Mouse (Mus musculus): ENCODE results near the gene Btn1a1. TPM values are rescaled to one million over a fixed set of nuclear protein-coding genes. Genes with fewer than 3 reads are reported as not detected.

Gene Btn1a1
- polyA plus RNA-seq, 1 experiment from 2014 or later = 0.09 TPM

DNA sequence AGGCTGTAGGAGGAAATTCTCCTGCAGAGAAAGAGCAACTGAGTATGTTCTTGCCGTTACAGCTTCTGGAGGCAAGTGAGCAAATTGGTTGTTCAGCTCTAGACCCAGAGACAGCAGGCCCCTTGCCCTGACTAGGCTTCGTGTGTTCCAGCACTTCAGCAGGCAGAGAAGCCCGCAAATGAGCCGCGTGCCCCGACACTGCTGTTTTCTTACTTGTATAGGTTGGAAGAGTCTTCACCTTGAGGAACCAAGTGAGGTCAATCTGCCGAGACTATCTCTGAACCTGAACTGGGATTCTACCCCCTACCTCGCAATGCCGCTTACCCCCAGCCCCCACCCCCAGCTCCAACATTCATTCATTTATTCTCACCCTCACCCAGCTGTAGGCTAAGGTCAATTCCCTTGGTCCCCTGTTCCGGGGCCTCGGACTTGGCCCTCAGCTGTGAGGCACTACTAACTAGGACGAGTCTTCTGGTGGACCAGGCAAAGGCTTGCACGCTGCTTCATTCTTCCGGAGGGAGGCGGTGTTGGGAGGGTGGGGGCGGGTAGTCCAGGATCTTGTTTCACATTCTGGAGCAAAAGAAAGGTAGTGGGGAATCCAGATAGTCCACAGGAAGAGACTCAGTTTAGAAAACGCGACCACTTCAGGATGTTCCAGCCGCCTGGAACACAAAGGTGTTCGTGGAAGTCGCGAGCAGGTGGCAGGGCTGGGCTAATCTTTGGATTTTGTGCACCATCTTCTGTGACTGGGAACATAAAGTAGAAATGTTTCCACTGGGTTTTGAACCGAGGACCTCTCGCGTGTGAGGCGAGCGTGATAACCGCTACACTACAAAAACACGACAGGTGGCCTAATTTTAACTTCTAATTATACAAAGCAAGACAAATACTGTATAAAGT is 54.1 kb downstream of the Btn1a1 start:
- no peak overlapping the region for H3K9ac ChIP-seq (replicated peaks; ENCODE audit: low read length)
- DNase-seq (peak; percentile 44), ATAC-seq (ENCODE audit: low FRiP score, low TSS enrichment) (peak; percentile 14; the same call in 1 of the 2 replicates)
- H3K36me3 ChIP-seq (ENCODE audit: control insufficient read depth, insufficient read depth, low read length) = no peaks in the 10 kb centered on the region
- peaks cover 22% of the 10 kb centered on the region for H3K27me3 ChIP-seq (ENCODE audit: control insufficient read depth, insufficient read depth, low read length)
- H3K27ac ChIP-seq (replicated peaks; ENCODE audit: low read depth, low read length) = no peak overlapping the region
- 5% methylated on average over 29 of the region's 29 CpGs for WGBS
- peak overlapping the region; percentile 55 for H3K4me2 ChIP-seq (ENCODE audit: low read length)
- H3K9me3 ChIP-seq (ENCODE audit: control insufficient read depth, low read length) = no peaks in the 10 kb centered on the region
- H3K4me1 ChIP-seq (ENCODE audit: control insufficient read depth, insufficient read depth, low read length) = peaks cover 3% of the 10 kb centered on the region; the same call in 1 of the 2 replicates
- peak overlapping the region; percentile 33 for H3K4me3 ChIP-seq (replicated peaks; ENCODE audit: low read depth, low read length)

DNA sequence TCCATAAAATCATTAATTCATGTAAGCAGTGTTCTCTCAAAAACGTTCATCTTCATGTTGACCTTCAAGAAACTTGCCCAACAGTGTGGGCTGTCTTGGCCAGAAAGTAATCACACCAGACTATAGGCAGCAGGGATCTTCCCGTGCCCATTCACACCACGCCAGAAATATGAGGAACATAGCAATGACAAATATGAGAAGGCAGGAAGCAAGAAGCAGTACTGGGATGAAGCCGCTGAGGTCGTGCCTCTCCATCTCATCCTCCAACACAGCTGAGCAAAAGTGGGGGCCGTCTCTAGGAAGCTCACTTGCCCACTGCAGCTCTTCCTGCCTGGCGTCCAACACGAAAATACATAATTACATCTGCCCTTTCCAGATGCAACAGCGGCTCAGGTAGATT is 55.1 kb downstream of the Btn1a1 start:
- WGBS = 70% methylated on average over 9 of the region's 9 CpGs
- H3K4me1 ChIP-seq (ENCODE audit: control insufficient read depth, insufficient read depth, low read length) = peaks cover 3% of the 10 kb centered on the region; the same call in 1 of the 2 replicates
- H3K4me2 ChIP-seq (ENCODE audit: low read length) = no peak overlapping the region
- no peaks in the 10 kb centered on the region for H3K9me3 ChIP-seq (ENCODE audit: control insufficient read depth, low read length)
- no peak overlapping the region for H3K4me3 ChIP-seq (replicated peaks; ENCODE audit: low read depth, low read length)
- no peak for ATAC-seq (ENCODE audit: low FRiP score, low TSS enrichment)
- H3K27me3 ChIP-seq (ENCODE audit: control insufficient read depth, insufficient read depth, low read length) = peaks cover 22% of the 10 kb centered on the region
- H3K36me3 ChIP-seq (ENCODE audit: control insufficient read depth, insufficient read depth, low read length) = no peaks in the 10 kb centered on the region
- no peak for DNase-seq
- no peak overlapping the region for H3K9ac ChIP-seq (replicated peaks; ENCODE audit: low read length)
- H3K27ac ChIP-seq (replicated peaks; ENCODE audit: low read depth, low read length) = no peak overlapping the region

Other genes starting within 250 kb of the Btn1a1 start
- not detected in 2 replicates for gene Vmn1r222, start 230.0 kb downstream of the Btn1a1 start, polyA plus RNA-seq (2014; fragmentation: Nextera tagmentation; extraction: Ambion mirVana)
- gene Vmn1r223, start 218.8 kb downstream of the Btn1a1 start, polyA plus RNA-seq (2014; fragmentation: Nextera tagmentation; extraction: Ambion mirVana) = not detected in 2 replicates
- 41.2 and 64.4 TPM in 2 replicates for gene Zfp322a, start 96.7 kb downstream of the Btn1a1 start, polyA plus RNA-seq (2014; fragmentation: Nextera tagmentation; extraction: Ambion mirVana)
- gene Abt1, start 42.0 kb downstream of the Btn1a1 start, polyA plus RNA-seq (2014; fragmentation: Nextera tagmentation; extraction: Ambion mirVana) = 9.3 and 9.9 TPM in 2 replicates
- not detected in 2 replicates for gene Btn2a2, start 23.0 kb upstream of the Btn1a1 start, polyA plus RNA-seq (2014; fragmentation: Nextera tagmentation; extraction: Ambion mirVana)
- 4.1 and 6.4 TPM in 2 replicates for gene Hist1h4h, start 65.1 kb upstream of the Btn1a1 start, polyA plus RNA-seq (2014; fragmentation: Nextera tagmentation; extraction: Ambion mirVana)
- 3.4 and 4.6 TPM in 2 replicates for gene Hist1h2af, start 68.0 kb upstream of the Btn1a1 start, polyA plus RNA-seq (2014; fragmentation: Nextera tagmentation; extraction: Ambion mirVana)
- gene Hist1h3g, start 69.5 kb upstream of the Btn1a1 start, polyA plus RNA-seq (2014; fragmentation: Nextera tagmentation; extraction: Ambion mirVana) = 0.77 and 1.4 TPM in 2 replicates
- gene Hist1h2bh, start 77.5 kb upstream of the Btn1a1 start, polyA plus RNA-seq (2014; fragmentation: Nextera tagmentation; extraction: Ambion mirVana) = 0.13 and 0.30 TPM in 2 replicates
- gene Hist1h3f, start 78.2 kb upstream of the Btn1a1 start, polyA plus RNA-seq (2014; fragmentation: Nextera tagmentation; extraction: Ambion mirVana) = 0.32 and 0.47 TPM in 2 replicates
- not detected in 2 replicates for gene Hist1h4f, start 85.7 kb upstream of the Btn1a1 start, polyA plus RNA-seq (2014; fragmentation: Nextera tagmentation; extraction: Ambion mirVana)
- 0.11 and 0.18 TPM in 2 replicates for gene Hist1h1d, start 87.4 kb upstream of the Btn1a1 start, polyA plus RNA-seq (2014; fragmentation: Nextera tagmentation; extraction: Ambion mirVana)
- 3.1 and 3.8 TPM in 2 replicates for gene Hist1h3e, start 96.5 kb upstream of the Btn1a1 start, polyA plus RNA-seq (2014; fragmentation: Nextera tagmentation; extraction: Ambion mirVana)
- gene Hist1h2ae, start 105.3 kb upstream of the Btn1a1 start, polyA plus RNA-seq (2014; fragmentation: Nextera tagmentation; extraction: Ambion mirVana) = 30.2 and 34.0 TPM in 2 replicates
- gene Hist1h2bg, start 105.5 kb upstream of the Btn1a1 start, polyA plus RNA-seq (2014; fragmentation: Nextera tagmentation; extraction: Ambion mirVana) = 1.4 and 2.6 TPM in 2 replicates
- 1.5 and 2.7 TPM in 2 replicates for gene Hist1h2bf, start 108.3 kb upstream of the Btn1a1 start, polyA plus RNA-seq (2014; fragmentation: Nextera tagmentation; extraction: Ambion mirVana)
- 2.1 and 2.2 TPM in 2 replicates for gene Hist1h2ad, start 108.5 kb upstream of the Btn1a1 start, polyA plus RNA-seq (2014; fragmentation: Nextera tagmentation; extraction: Ambion mirVana)
- gene Hist1h3d, start 109.9 kb upstream of the Btn1a1 start, polyA plus RNA-seq (2014; fragmentation: Nextera tagmentation; extraction: Ambion mirVana) = 1.6 and 2.0 TPM in 2 replicates
- 38.1 and 40.0 TPM in 2 replicates for gene Hist1h4d, start 115.7 kb upstream of the Btn1a1 start, polyA plus RNA-seq (2014; fragmentation: Nextera tagmentation; extraction: Ambion mirVana)
- gene Hist1h2be, start 155.2 kb upstream of the Btn1a1 start, polyA plus RNA-seq (2014; fragmentation: Nextera tagmentation; extraction: Ambion mirVana) = 0.72 and 1.4 TPM in 2 replicates
- gene Hist1h1e, start 156.7 kb upstream of the Btn1a1 start, polyA plus RNA-seq (2014; fragmentation: Nextera tagmentation; extraction: Ambion mirVana) = 4.4 and 8.6 TPM in 2 replicates
- 0.57 and 0.67 TPM in 2 replicates for gene Hist1h2ac, start 218.0 kb upstream of the Btn1a1 start, polyA plus RNA-seq (2014; fragmentation: Nextera tagmentation; extraction: Ambion mirVana)
- gene Hist1h2bc, start 218.3 kb upstream of the Btn1a1 start, polyA plus RNA-seq (2014; fragmentation: Nextera tagmentation; extraction: Ambion mirVana) = 13.1 and 17.3 TPM in 2 replicates
- gene Hist1h1t, start 229.9 kb upstream of the Btn1a1 start, polyA plus RNA-seq (2014; fragmentation: Nextera tagmentation; extraction: Ambion mirVana) = not detected in 2 replicates
- gene Hist1h4c, start 232.6 kb upstream of the Btn1a1 start, polyA plus RNA-seq (2014; fragmentation: Nextera tagmentation; extraction: Ambion mirVana) = 2.9 and 4.3 TPM in 2 replicates
- 0.77 and 3.9 TPM in 2 replicates for gene Hfe, start 245.0 kb upstream of the Btn1a1 start, polyA plus RNA-seq (2014; fragmentation: Nextera tagmentation; extraction: Ambion mirVana)